Mouse (Mus musculus) brain, adult 2 months (tissue): ENCODE data around the gene Carnmt1.

ENCODE experiments used
- DNase-seq: peaks from one replicate; pipeline ENCODE4 v3.0.0; 2011; ENCODE audit warnings: low read depth, low spot score

Carnmt1 gene

GRCm38 (mm10) chr19:18670608-18671007 is at the start of gene Carnmt1:
Gene Carnmt1 (plus strand): TSS chr19:18670764.
- DNase-seq = peak; percentile 99

- DNase-seq = no peak
Observed at GRCm38 (mm10) chr19:18623894-18624293, 46.7 kb upstream of the Carnmt1 start.

GRCm38 (mm10) chr19:18629589-18629988 is 41.0 kb upstream of the Carnmt1 start:
- DNase-seq = no peak

- DNase-seq = no peak
Observed at GRCm38 (mm10) chr19:18630221-18631119, 40.1 kb upstream of the Carnmt1 start.

GRCm38 (mm10) chr19:18631161-18631643 is 39.4 kb upstream of the Carnmt1 start:
- DNase-seq = no peak

GRCm38 (mm10) chr19:18631644-18632219 is 38.8 kb upstream of the Carnmt1 start, which contains the start of the genes Ostf1 and Nmrk1:
Gene Ostf1 (minus strand): TSS chr19:18631823.
Gene Nmrk1 (plus strand): TSS chr19:18631950.
- peak; percentile 97 for DNase-seq

- DNase-seq = no peak
Observed at GRCm38 (mm10) chr19:18632231-18633185, 38.1 kb upstream of the Carnmt1 start.

GRCm38 (mm10) chr19:18637954-18638353 is 32.6 kb upstream of the Carnmt1 start:
- no peak for DNase-seq

- DNase-seq = no peak
Observed at GRCm38 (mm10) chr19:18638949-18639348, 31.6 kb upstream of the Carnmt1 start.

GRCm38 (mm10) chr19:18639552-18639951 is 31.0 kb upstream of the Carnmt1 start:
- peak; percentile 35 for DNase-seq

GRCm38 (mm10) chr19:18641001-18641400 is 29.6 kb upstream of the Carnmt1 start:
- DNase-seq = no peak

GRCm38 (mm10) chr19:18643411-18643810 is 27.2 kb upstream of the Carnmt1 start:
- DNase-seq = no peak

- DNase-seq = no peak
Observed at GRCm38 (mm10) chr19:18644084-18644483, 26.5 kb upstream of the Carnmt1 start.

- no peak for DNase-seq
Observed at GRCm38 (mm10) chr19:18646397-18646796, 24.2 kb upstream of the Carnmt1 start.

GRCm38 (mm10) chr19:18646853-18647420 is 23.6 kb upstream of the Carnmt1 start:
- no peak for DNase-seq

GRCm38 (mm10) chr19:18647775-18648557 is 22.6 kb upstream of the Carnmt1 start:
- no peak for DNase-seq

GRCm38 (mm10) chr19:18648558-18648945 is 22.0 kb upstream of the Carnmt1 start:
- DNase-seq = no peak

- no peak for DNase-seq
Observed at GRCm38 (mm10) chr19:18649955-18650354, 20.6 kb upstream of the Carnmt1 start.

- no peak for DNase-seq
Observed at GRCm38 (mm10) chr19:18650473-18650872, 20.1 kb upstream of the Carnmt1 start.

- peak; percentile 94 for DNase-seq
Observed at GRCm38 (mm10) chr19:18652592-18652991, 18.0 kb upstream of the Carnmt1 start.
